Mouse (Mus musculus): Measurements from ENCODE around the gene Gm49630.
"Not testable (repeated sequence)": the region's sequence is repeated elsewhere in the genome, so short reads cannot be mapped to it uniquely, and the experiment has no call there.

DNA sequence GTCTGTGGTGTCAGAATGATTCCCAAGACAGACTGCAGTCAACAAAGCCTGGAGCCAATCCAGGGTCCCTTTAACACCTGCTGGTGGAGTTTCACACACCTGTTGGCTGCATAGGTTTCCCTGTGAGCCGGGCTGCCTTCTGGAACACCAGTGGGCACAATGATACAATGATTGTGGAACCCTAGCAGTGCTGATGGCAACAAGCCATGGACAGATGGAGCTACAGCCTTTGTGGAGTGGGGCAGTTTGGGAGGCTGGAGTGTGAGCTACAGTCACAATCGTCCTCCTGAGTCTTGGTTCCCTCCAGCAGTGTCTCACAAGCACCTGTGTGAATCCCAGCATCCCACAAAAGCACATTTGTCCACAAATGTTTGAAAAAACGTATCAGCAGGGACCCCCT lies 23.0 kb downstream of the Gm49630 start:
- TF ChIP-seq TCF12 (IDR thresholded peaks at IDR 0.05; ENCODE audit: low read depth, low read length); EP300 (IDR thresholded peaks at IDR 0.05; ENCODE audit: low read length); POLR2A (IDR thresholded peaks at IDR 0.05; ENCODE audit: low read depth, low read length); CTCF (conservative IDR thresholded peaks at IDR 0.05 in 1 of 2, IDR thresholded peaks at IDR 0.05 in 1 of 2; ENCODE audit: low read depth in 2 of 2, low read length in 2 of 2); IRF4 (IDR thresholded peaks at IDR 0.05; ENCODE audit: low read depth, low read length): not testable (repeated sequence)
